Mouse (Mus musculus): Measurements from ENCODE around the gene Fam13c.

DNA sequence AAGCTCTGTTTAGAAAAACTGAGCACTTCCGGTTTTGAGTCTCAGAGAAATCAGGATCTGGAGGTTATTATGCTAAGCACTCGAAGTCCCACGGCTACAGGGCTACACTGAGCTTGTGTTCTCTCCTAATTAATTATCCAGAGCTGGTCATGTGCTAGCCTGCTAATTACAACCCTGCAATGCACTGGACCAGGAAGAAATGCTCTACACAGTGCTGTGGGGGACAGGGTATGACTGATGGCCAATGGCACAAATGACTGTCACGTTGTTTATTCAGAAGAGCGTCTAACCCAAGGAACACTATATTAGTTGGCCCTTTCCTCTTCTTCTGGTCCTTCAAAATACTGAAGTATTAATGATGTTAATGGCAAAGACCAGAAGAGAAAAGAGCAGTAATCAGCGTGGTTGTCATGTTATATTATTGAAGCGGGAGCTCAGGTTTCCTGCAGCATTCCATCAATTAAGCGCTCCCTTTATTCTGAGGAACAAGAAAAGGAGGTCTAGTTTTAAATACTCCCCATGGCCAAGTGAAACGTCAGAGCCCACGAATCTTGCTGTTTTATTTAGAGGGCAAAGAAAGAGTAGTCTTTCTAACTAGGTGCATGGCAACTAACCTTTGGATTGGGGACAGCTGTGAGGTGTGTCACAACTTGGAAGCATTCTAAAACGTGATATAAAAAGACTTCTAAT is 18.4 kb downstream of the Fam13c start:
- TF ChIP-seq CTCF (IDR thresholded peaks at IDR 0.05; ENCODE audit: low read depth, low read length): no peak
- TF ChIP-seq POLR2A (IDR thresholded peaks at IDR 0.05; ENCODE audit: extremely low read depth, insufficient read depth, low read length): no peak

Data from liver, adult 2 months (tissue).